Mouse (Mus musculus): ENCODE data around the gene Fam102a.

Fam102a gene

GRCm38 (mm10) chr2:32514335-32514734, 20.8 kb upstream of the Fam102a start:
- no peak for DNase-seq (ENCODE audit: low read depth)

GRCm38 (mm10) chr2:32517233-32517867, 17.8 kb upstream of the Fam102a start:
- no peak for DNase-seq (ENCODE audit: low read depth)

GRCm38 (mm10) chr2:32520034-32520990, 14.8 kb upstream of the Fam102a start:
- DNase-seq (ENCODE audit: low read depth), result no peak

- DNase-seq (ENCODE audit: low read depth), result no peak
Measured at GRCm38 (mm10) chr2:32524536-32525031, 10.5 kb upstream of the Fam102a start.

- no peak for DNase-seq (ENCODE audit: low read depth)
Measured at GRCm38 (mm10) chr2:32525816-32526215, 9.3 kb upstream of the Fam102a start.

DNA sequence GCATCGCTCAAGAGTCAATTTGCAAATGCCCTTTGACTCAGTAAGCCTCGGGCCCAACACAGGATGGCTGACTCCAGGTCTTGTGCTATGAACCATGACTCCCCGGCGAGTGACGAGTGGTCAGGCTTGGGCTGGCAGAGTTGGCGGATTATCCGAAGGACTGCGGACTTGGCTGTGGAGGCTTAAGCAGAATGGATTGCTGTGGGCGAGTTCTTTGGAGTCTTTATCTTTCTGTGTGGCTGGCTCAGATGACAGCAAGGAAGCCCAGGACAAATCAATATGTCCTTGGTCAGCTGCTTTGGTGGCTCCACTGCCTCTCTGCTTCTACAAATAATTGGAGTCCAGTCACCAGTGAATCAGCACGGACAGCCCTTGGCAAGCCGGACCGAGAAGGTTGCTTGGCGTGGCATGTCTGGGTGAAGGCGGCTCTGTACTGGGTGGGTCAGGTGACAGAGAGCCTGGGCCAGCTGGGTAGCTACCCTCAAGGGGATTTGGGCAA, 7.6 kb upstream of the Fam102a start:
- no peak for DNase-seq (ENCODE audit: low read depth)

GRCm38 (mm10) chr2:32528326-32528725, 6.8 kb upstream of the Fam102a start:
- DNase-seq (ENCODE audit: low read depth), result no peak

DNA sequence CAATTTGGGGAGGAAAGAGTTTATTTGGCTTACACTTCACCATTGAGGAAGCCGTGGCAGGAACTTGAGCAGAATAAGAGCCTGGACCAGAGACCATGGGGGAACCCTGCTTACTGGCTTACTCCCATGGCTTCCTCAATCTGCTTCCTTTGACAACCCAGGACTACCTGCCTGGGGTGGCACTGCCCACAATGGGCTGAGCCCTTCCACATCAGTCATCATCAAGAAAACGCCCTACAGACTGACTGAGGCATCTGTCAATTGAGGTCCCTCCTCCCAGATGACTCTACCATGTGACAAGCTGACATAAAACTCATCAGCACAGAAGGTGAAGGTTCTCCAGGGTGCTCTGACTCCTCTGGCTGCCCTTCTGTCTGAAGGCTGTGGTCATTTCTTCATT, 4.7 kb upstream of the Fam102a start:
- DNase-seq (ENCODE audit: low read depth), result no peak

GRCm38 (mm10) chr2:32533163-32533562, 2.0 kb upstream of the Fam102a start:
- no peak for DNase-seq (ENCODE audit: low read depth)

DNA sequence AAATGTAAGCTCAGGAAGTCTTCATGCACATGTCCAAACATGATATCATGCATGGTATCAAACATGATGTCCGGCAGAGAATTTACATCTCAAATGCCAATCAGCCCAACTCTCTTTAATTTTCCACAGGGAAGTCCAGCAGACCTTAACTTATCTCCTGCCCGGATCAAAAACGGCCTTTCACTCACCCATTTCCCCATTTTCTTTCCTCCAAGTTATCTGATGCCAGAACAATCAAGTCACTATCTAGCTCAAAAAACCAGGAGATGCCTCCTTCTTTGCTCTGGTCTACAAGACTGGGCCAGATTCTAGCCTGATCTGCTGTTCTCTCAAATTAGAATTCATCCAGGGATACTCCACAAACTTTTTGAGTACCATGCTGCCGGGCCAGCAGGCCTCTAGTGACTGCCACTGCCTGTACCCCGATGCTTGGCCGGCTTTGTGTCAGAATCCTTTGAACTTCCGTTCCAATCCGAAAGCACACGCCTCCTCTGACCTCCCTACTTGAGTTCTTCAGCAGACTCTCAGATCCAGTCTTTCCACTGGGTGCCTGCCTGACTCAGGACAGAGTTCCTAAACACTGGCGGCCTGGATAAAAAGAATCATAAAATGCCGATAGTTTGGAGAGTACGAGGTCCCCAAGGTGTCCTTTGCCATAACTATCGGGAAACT, 935 bp upstream of the Fam102a start:
- no peak for DNase-seq (ENCODE audit: low read depth)

GRCm38 (mm10) chr2:32535501-32535991, 414 bp downstream of the Fam102a start:
- no peak for DNase-seq (ENCODE audit: low read depth)

DNA sequence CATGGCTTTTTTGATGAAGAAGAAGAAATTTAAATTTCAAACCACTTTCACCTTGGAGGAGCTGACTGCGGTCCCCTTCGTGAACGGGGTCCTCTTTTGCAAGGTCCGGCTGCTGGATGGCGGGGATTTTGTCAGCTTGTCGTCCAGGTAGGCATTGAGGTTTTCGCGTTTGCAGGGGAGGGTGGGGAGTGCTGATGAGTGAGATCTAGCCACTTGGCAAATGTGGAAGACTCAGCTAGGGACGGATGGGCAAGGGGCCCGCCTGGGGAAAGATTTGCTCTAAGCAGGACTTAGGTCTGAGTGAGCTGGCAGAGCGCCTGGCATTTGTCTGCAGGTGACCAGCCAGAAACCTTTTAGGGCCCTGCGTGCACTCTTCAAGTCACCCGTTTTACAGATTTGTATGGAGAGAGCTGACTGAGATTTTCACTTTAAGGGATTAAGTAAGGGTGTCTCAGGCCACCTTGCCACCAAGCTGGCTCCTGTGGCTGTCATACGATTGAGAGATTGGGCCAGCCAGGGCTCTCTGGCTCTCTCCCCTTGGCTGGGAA, 1.0 kb downstream of the Fam102a start:
- DNase-seq (ENCODE audit: low read depth), result no peak

DNA sequence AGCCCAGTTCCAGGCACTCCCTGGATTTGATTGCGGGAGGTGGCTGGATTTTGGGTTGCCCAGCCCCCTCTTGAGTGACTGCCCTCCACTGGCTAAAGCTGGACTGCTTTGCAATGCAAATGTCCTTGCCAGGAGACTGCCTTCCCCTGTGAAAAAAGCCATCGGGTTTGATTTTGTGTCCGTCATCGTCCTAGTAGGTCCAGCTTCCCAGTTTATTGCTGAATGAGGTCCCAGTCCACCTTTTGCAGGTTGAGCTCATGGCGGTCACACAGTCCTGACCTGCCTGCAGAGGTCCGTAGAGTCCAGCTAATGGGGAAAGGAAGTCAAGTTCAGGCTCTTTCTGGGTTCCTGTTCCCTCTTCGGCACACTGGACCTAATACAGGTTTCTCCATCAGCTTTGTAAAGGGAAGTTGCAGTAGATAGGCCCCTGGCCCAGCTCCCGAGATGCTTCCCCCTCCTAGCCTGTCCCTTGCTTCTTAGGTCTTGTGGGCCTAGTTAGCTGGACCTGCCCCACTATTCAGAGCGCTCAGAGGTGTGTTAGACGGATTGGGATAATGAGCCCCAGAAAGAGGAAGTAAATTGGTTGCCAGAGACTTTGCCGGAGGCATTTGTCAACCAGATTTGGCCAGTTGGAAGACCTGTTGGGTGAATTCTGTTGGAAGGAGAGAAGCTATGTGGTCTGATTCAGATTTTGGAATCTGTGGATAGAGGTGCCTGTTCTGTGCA, 1.7 kb downstream of the Fam102a start:
- DNase-seq (ENCODE audit: low read depth), result no peak

GRCm38 (mm10) chr2:32537360-32537905, 2.3 kb downstream of the Fam102a start:
- DNase-seq (ENCODE audit: low read depth), result no peak

DNA sequence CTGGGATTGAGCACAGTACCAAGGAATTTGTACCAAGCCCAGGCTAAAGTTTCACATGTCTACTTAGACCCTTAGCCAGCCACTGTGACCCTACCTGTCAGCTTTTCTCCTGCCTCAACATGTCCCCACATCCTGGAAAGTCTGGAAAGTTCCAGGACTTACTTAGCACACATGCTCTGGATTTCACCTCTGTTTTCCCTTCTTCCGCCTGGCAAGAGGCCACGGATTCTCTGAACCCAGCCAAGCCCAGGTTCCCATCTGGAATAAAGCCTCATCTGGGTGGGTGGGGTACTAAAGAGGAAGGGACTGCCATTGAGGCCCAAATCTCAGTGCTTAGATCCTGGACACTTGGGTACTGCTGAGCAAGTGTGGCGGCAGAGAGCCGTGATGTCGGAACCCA, 2.8 kb downstream of the Fam102a start:
- no peak for DNase-seq (ENCODE audit: low read depth)

- no peak for DNase-seq (ENCODE audit: low read depth)
Measured at GRCm38 (mm10) chr2:32538461-32538860, 3.3 kb downstream of the Fam102a start.

DNA sequence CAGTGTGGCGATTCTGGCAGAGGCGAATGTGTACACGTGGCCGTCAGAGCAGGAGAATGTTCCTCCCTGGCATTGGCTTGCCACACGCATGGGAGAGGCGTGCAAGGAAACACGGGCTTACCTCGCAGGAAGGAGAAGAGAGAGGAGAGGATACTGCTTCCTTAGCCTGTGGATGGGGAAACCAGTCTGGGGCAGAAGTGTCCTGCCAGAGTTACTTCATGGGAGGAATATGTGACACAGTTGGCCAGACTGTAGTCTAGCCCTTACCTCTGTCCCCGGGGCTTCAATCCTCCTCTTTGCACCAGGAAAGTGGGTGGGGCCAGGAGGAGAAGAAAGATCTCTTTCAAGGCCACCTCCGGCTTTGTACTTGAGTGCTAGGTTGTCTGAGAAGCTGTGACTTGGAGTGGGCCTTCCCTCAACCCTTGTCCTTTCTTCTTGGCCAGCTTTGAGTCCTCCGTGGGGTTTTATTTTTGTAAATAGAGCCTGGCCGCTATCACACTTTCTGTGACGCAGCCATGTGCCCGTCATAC, 4.4 kb downstream of the Fam102a start:
- no peak for DNase-seq (ENCODE audit: low read depth)

- no peak for DNase-seq (ENCODE audit: low read depth)
Measured at GRCm38 (mm10) chr2:32541333-32541908, 6.3 kb downstream of the Fam102a start.

DNA sequence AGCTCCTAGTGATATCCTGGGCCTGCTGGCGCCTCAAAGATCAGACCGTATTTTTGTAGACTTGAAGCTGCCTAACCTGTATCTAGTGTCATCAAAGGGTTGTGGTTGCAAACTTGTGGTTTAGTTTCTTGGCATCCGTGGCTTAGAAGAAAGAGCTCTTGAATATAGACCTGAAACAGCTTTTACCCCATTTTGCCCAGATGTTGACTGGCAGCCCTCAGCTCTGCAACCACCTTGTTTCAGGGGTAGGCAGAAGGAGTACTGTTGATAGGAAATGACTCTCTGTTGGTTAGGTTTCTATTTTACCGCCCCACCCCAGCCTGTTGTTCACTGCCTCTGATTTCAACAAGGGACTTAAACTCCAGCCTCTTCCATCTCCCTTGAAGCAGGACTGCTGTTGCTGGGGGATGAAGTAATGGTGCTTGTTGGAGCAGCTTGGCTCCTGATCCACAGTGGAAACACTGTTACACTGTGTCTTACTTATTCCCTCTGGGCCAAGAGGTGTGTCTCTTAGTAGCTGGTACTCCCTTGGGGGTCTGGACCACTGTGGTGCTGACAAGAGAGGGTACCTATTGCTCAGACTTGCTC, 6.9 kb downstream of the Fam102a start:
- DNase-seq (ENCODE audit: low read depth), result no peak

DNA sequence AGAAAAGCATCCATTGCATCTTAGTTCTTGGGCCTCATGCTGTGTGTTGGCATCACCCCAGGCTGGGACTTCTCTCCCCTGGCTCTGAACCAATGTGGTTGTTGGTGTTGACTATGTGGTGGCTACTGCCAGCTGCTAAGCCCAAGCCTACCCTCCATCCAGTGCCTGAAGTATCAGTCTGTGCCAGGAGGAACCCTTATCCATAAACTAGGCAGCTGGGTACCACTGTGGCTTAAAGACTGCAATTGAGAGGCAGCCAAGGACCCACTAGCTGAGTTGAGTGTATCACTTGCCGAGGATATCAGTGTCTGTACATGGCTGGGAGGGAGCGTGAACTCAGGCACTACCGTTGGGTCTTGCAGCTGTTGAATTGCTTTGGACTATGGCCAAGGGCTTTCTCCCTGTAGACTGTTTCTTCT, 7.9 kb downstream of the Fam102a start:
- no peak for DNase-seq (ENCODE audit: low read depth)
